Mouse (Mus musculus) forelimb bud, embryonic 11.5 days (tissue): ENCODE results near the gene Wdr49.
"Not testable (repeated sequence)": the region's sequence is repeated elsewhere in the genome, so short reads cannot be mapped to it uniquely, and the experiment has no call there.

Experiments used
- DNase-seq: peaks from one replicate; pipeline ENCODE4 v3.0.0-alpha.2; 2012; ENCODE audit warnings: low read depth, low spot score

Gene Wdr49

DNA sequence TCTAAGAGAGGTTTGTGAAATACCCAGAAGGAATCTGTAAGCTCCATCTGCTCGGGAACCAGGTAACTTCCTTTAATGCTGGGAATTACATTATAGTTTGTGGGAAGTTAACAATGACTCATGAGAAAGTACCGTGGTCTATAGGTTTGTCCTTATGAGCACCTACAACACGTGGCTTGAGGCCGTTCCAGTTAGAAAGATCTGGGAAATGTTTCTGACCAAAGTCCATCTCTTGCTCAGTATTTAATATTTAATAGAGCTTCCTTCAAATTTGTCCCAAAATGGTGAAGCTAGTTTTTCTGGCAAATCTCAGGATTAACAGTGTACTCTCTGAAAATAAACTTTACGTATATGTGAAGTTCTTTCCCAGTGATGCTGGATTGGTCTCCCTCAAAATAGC lies 177.3 kb downstream of the Wdr49 start:
- no peak for DNase-seq

GRCm38 (mm10) chr3:75301072-75301471 lies 180.9 kb downstream of the Wdr49 start:
- DNase-seq: no peak

GRCm38 (mm10) chr3:75299464-75299863 lies 182.5 kb downstream of the Wdr49 start:
- DNase-seq: not testable (repeated sequence)

- DNase-seq: no peak
Observed at GRCm38 (mm10) chr3:75297758-75298111, 184.2 kb downstream of the Wdr49 start.

- DNase-seq: no peak
Observed at GRCm38 (mm10) chr3:75297026-75297757, 184.8 kb downstream of the Wdr49 start.

DNA sequence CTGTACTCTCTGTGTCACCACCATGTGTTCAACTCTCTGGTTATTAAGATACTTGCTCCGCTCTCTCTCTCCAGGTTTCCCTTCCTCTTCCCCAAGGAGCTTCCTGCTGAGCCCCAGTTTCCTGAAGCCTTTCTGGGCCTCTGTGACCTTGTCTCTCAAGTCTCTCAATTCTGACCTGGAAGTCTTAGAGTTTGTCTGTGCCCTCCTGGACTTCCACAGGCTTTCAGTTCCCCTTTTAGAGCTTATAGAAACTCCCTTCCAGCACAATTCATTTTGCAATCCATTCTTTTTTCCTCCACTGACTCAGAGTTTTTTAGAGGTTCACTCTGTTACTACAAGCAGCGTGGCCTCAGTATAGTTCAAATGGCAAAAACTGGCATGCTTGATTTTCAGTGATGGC lies 188.7 kb downstream of the Wdr49 start:
- DNase-seq: no peak

GRCm38 (mm10) chr3:75277455-75277854 lies 204.5 kb downstream of the Wdr49 start:
- no peak for DNase-seq

DNA sequence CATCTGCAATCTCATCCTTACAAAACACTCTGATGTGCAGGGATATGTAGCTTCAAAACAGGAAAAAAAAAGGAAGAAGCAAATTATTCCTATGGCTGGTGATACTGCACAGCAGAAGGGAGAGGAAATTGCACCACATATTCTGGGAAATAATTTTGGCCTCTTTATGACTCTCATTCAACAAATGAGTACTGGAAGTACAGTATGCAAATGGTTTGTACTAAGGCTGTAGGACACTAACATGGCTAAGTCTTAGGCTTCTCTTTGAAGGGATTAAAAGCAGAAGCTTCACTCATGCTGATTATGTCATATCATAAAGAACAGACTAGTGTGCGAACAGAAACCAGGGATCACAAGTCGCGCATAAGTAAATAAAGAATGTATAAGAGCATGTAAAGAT lies 205.4 kb downstream of the Wdr49 start:
- DNase-seq: no peak

GRCm38 (mm10) chr3:75275127-75275526 lies 206.8 kb downstream of the Wdr49 start:
- DNase-seq: no peak

DNA sequence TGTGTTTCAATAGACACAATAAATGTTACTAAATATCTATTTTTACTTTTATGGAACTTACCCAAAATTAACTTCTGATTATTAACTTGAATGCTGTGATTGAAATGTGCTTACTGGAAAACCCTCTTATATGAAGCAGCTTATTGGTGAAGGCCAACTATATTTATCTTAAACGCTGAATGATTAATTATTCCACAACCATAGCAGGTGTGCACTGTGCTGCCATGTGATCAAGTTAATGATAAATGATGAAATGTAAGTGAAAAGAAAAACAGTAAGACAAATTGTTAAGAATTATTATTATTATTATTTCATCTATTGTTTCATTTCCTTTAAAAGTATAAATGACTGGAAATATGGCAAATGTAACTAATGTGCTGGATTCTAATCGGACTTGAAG lies 212.0 kb downstream of the Wdr49 start, which contains the start of gene Serpini2:
Serpini2 (minus strand) TSS at position 101 of the 400 bp plus-strand sequence.
- no peak for DNase-seq

- no peak for DNase-seq
Observed at GRCm38 (mm10) chr3:75259356-75259755, 222.6 kb downstream of the Wdr49 start.
